Mouse (Mus musculus) megakaryocyte-erythroid progenitor cell, adult 5-6 weeks (primary cell): Measurements from ENCODE around the gene Ccdc153. TPM values are rescaled to one million over a fixed set of nuclear protein-coding genes. Genes with fewer than 3 reads are reported as not detected.

Experiments used
- ATAC-seq: replicated peaks from 2 replicates; pipeline ENCODE4 v1.8.0; 2016; ENCODE audit warnings: mild to moderate bottlenecking, inconsistent platforms; ENCODE audit not compliant: severe bottlenecking, poor library complexity, low FRiP score, low TSS enrichment
- total RNA-seq, 2 experiments: library from RNA; stranded (forward) in 1 of 2; stranded (reverse) in 1 of 2; fragments of 200-1000, 215-1000 nt in 1 of 2; fragments of >200 nt in 1 of 2; fragmentation: Nextera tagmentation in 1 of 2; gene quantifications; 2 replicates each; pipeline ENCODE4 v1.2.3; 2014 to 2017

The Ccdc153 gene
- total RNA-seq, 2 experiments from 2014 or later, result not detected

- ATAC-seq, result no peak
Measured at GRCm38 (mm10) chr9:44238501-44239190, 1.8 kb upstream of the Ccdc153 start.

- ATAC-seq, result peak; percentile 55; the same call in 1 of the 2 replicates
Measured at GRCm38 (mm10) chr9:44239447-44239846, 1.0 kb upstream of the Ccdc153 start.

GRCm38 (mm10) chr9:44240911-44241310, 435 bp downstream of the Ccdc153 start:
- ATAC-seq, result no peak

GRCm38 (mm10) chr9:44241418-44241817, 942 bp downstream of the Ccdc153 start:
- ATAC-seq, result 0 out of 2 replicates have a peak, but pooled peaks have one; percentile 35

- no peak for ATAC-seq
Measured at GRCm38 (mm10) chr9:44243621-44244020, 3.1 kb downstream of the Ccdc153 start.

GRCm38 (mm10) chr9:44247907-44248306, 7.4 kb downstream of the Ccdc153 start:
- no peak for ATAC-seq

- peak; percentile 73 for ATAC-seq
Measured at GRCm38 (mm10) chr9:44249181-44250146, 9.0 kb downstream of the Ccdc153 start.

- peak; percentile 45 for ATAC-seq
Measured at GRCm38 (mm10) chr9:44250445-44250844, 10.0 kb downstream of the Ccdc153 start.

- ATAC-seq, result no peak
Measured at GRCm38 (mm10) chr9:44251314-44251713, 10.8 kb downstream of the Ccdc153 start, which contains the start of gene Pdzd3. Gene Pdzd3 (minus strand): TSS chr9:44251471.

GRCm38 (mm10) chr9:44253441-44253840, 13.0 kb downstream of the Ccdc153 start:
- no peak for ATAC-seq

- ATAC-seq, result no peak
Measured at GRCm38 (mm10) chr9:44254508-44255135, 14.1 kb downstream of the Ccdc153 start.

- ATAC-seq, result no peak
Measured at GRCm38 (mm10) chr9:44255136-44255521, 14.7 kb downstream of the Ccdc153 start.

GRCm38 (mm10) chr9:44256213-44256612, 15.7 kb downstream of the Ccdc153 start:
- no peak for ATAC-seq

GRCm38 (mm10) chr9:44259014-44259413, 18.5 kb downstream of the Ccdc153 start:
- no peak for ATAC-seq

GRCm38 (mm10) chr9:44261388-44261787, 20.9 kb downstream of the Ccdc153 start:
- ATAC-seq, result no peak

GRCm38 (mm10) chr9:44266478-44267226, 26.2 kb downstream of the Ccdc153 start:
- no peak for ATAC-seq

GRCm38 (mm10) chr9:44267319-44268026, 27.0 kb downstream of the Ccdc153 start:
- peak; percentile 32; the same call in 1 of the 2 replicates for ATAC-seq

- ATAC-seq, result peak; percentile 85
Measured at GRCm38 (mm10) chr9:44268027-44268360, 27.5 kb downstream of the Ccdc153 start.

- ATAC-seq, result peak; percentile 36
Measured at GRCm38 (mm10) chr9:44268432-44268831, 28.0 kb downstream of the Ccdc153 start, which contains the start of gene Nlrx1. Gene Nlrx1 (minus strand): TSS chr9:44268599.
